Mouse (Mus musculus): ENCODE results near the gene Foxk2.

DNA sequence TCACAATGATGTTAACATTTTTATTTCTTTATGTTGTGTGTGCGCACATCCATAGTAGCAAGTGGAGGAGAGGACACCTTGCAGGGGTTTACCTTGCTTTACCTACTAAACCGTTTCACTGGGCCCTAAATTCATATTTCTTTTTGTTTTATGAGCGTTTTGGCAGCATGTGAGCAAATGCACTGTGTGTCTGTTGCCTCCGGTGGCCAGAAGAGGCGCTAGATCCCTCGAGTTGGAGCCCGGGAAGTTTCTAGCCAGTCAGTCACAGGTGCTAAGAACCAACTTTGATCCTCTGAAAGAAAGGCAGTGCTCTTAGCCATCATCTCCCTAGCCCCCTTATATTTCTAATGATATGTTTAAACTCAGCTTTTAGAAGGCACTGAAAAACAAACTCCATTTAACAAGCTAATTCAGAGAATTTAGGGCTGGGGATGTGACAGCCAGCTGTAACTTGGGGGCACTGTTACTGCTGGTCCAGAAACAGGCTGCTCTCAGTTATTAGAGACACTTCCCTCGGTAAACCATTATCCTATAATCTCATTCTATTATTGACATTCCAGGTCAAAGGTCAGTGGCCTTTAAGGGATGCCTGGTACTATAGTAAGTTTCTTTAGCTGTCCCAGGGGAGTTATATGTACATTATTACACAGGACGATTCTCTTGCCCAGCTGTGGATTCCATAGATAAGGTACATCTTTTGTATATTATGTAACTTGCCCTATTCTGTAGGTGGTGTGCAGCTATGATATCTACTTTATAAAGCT is 24.1 kb upstream of the Foxk2 start:
- no peak for TF ChIP-seq POLR2A (IDR thresholded peaks at IDR 0.05; ENCODE audit: borderline replicate concordance, control insufficient read depth, low read depth, low read length)
- peak; percentile 76 for TF ChIP-seq CTCF (IDR thresholded peaks at IDR 0.05; ENCODE audit: control insufficient read depth, insufficient read depth, low read length)

Measured in bone marrow, adult 2 months (tissue).